Mouse (Mus musculus) CH12.LX (cell line): Measurements from ENCODE around the gene Pcolce2.

Experiments
- BHLHE40 ChIP-seq: IDR thresholded peaks from 2 replicates; pipeline ENCODE4 v1.6.1; 2011; ENCODE audit warnings: mild to moderate bottlenecking, low read depth, low read length, improper control_type of control experiment
- CTCF ChIP-seq, 2 experiments: IDR thresholded peaks in 1 of 2; conservative IDR thresholded peaks in 1 of 2; 2 replicates each; pipeline ENCODE4 v1.5.1; 2011 to 2012; ENCODE audit warnings: low read depth in 2 of 2, low read length in 2 of 2, improper control_type of control experiment in 1 of 2, inconsistent platforms in 1 of 2, mild to moderate bottlenecking in 1 of 2, moderate library complexity in 1 of 2
- ELF1 ChIP-seq: IDR thresholded peaks from 2 replicates; pipeline ENCODE4 v1.6.1; 2014; ENCODE audit warnings: low read depth, mild to moderate bottlenecking, inconsistent platforms, low read length, improper control_type of control experiment
- HCFC1 ChIP-seq: IDR thresholded peaks from 2 replicates; pipeline ENCODE4 v1.6.1; 2012; ENCODE audit warnings: low read depth, mild to moderate bottlenecking, inconsistent platforms, low read length, improper control_type of control experiment
- MAX ChIP-seq: IDR thresholded peaks from 2 replicates; pipeline ENCODE4 v1.6.1; 2011; ENCODE audit warnings: low read length, improper control_type of control experiment
- MAZ ChIP-seq: IDR thresholded peaks from 2 replicates; pipeline ENCODE4 v1.6.1; 2012; ENCODE audit warnings: low read depth, mild to moderate bottlenecking, inconsistent platforms, low read length, improper control_type of control experiment, moderate library complexity
- MEF2A ChIP-seq: IDR thresholded peaks from 2 replicates; pipeline ENCODE4 v1.6.1; 2014; ENCODE audit warnings: low read depth, mild to moderate bottlenecking, inconsistent platforms, low read length, improper control_type of control experiment, borderline replicate concordance
- POLR2A ChIP-seq: IDR thresholded peaks from 2 replicates; pipeline ENCODE4 v1.6.1; 2011; ENCODE audit warnings: low read depth, mild to moderate bottlenecking, improper control_type of control experiment, low read length
- RAD21 ChIP-seq: IDR thresholded peaks from 2 replicates; pipeline ENCODE4 v1.6.1; 2011; ENCODE audit warnings: low read depth, mild to moderate bottlenecking, low read length, improper control_type of control experiment, moderate library complexity
- TCF12 ChIP-seq: IDR thresholded peaks from 2 replicates; pipeline ENCODE4 v1.6.1; 2014; ENCODE audit warnings: low read depth, mild to moderate bottlenecking, inconsistent platforms, low read length, improper control_type of control experiment
- UBTF ChIP-seq: IDR thresholded peaks from 2 replicates; pipeline ENCODE4 v1.6.1; 2012; ENCODE audit warnings: low read depth, mild to moderate bottlenecking, inconsistent platforms, low read length, improper control_type of control experiment, moderate library complexity
- ZC3H11A ChIP-seq: IDR thresholded peaks from 2 replicates; pipeline ENCODE4 v1.6.1; 2012; ENCODE audit warnings: low read depth, mild to moderate bottlenecking, inconsistent platforms, low read length, improper control_type of control experiment

DNA sequence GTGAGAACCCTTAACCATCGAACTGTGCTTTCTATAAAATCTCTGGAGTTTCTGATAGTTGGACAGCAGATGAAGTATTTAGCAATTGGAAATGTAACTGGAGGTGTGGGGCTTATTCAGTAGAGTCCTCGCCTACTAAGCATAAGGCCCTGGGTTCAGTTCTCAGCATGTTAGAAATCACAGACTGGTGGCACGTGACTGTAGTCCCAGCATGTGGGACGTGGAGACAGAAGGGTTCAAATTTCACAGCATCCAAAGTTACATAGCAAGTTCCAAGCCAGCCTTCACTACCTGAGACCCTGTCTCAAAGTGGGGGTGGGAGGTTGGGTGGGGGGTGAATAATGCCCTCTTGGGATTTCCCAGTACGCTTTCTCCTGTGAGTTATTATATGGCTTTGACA lies 30.9 kb downstream of the Pcolce2 start:
- TF ChIP-seq MEF2A = no peak
- TF ChIP-seq POLR2A = no peak
- TF ChIP-seq CTCF (conservative IDR thresholded peaks at IDR 0.05 in 1 of 2, IDR thresholded peaks at IDR 0.05 in 1 of 2; ENCODE audit: low read depth in 2 of 2, low read length in 2 of 2) = no peak
- no peak for TF ChIP-seq ZC3H11A
- no peak for TF ChIP-seq MAZ
- no peak for TF ChIP-seq TCF12
- no peak for TF ChIP-seq RAD21
- no peak for TF ChIP-seq ELF1
- no peak for TF ChIP-seq HCFC1
- no peak for TF ChIP-seq BHLHE40
- no peak for TF ChIP-seq MAX
- no peak for TF ChIP-seq UBTF
